Mouse (Mus musculus): ENCODE data around the gene Aars2. TPM values are rescaled to one million over a fixed set of nuclear protein-coding genes. Genes with fewer than 3 reads are reported as not detected.
A peak's percentile ranks its signal among the peaks of the same experiment; 100 is the strongest.

Aars2 gene
- polyA plus RNA-seq (2015; fragmentation: Nextera tagmentation; extraction: Ambion mirVana), result 21.7 and 24.6 TPM in 2 replicates

DNA sequence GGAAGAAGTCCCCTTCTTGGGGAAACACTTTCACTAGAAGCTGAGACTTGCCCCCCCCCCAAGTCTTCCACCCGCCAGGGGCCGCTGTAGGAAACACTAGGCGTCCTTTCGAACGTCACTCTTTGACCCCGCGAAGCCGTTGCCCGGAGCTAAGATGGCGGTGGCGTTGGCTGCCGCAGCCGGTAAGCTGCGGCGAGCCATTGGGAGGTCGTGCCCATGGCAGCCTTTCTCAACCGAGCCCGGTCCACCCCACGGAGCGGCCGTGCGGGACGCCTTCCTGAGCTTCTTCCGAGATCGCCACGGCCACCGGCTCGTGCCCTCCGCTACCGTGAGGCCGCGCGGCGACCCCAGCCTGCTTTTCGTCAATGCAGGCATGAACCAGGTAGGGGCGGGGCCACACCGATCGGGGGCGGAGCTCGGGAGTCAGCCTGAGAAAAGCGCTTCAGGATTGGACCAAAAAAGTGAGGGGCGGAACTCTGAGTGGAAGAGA is at the start of gene Aars2:
Aars2 (plus strand) TSS at position 142 of the 490 bp plus-strand sequence.
- no peaks in the 10 kb centered on the region for H3K9me3 ChIP-seq (replicated peaks)
- peak; percentile 94 for ATAC-seq (replicated peaks; ENCODE audit: low FRiP score)
- peak within 1 kb of the TSS; percentile 87 for H3K27ac ChIP-seq
- under 1% methylated on average over 42 of the region's 42 CpGs for WGBS
- H3K27me3 ChIP-seq, result no peaks in the 10 kb centered on the region
- peaks cover 28% of the 10 kb centered on the region for H3K36me3 ChIP-seq
- H3K4me3 ChIP-seq (replicated peaks), result peak within 1 kb of the TSS; percentile 82
- peaks cover 15% of the 10 kb centered on the region for H3K4me1 ChIP-seq
- H3K4me2 ChIP-seq, result peak within 1 kb of the TSS; percentile 58
- peak within 1 kb of the TSS; percentile 65 for H3K9ac ChIP-seq

DNA sequence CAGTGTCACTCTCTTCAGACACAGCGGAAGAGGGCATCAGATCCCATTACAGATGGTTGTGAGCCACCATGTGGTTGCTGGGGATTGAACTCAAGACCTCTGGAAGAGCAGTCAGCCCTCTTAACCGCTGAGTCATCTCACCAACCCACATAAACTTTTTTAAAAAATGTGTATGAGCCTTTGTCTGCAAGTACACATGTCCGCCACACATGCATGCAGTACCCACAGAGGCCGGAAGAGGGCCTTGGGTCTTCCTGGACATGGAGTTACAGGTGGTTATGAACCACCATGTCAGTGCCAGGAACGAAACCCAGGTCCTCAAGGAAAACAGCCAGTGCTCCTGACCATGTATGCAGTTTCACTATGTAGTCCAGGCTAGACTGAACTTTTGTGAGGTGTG is 49.2 kb upstream of the Aars2 start:
- ATAC-seq (replicated peaks; ENCODE audit: low FRiP score), result no peak
- WGBS, result 93% methylated on average over 5 of the region's 5 CpGs
- H3K27ac ChIP-seq, result no peak overlapping the region
- H3K4me2 ChIP-seq, result no peak overlapping the region
- H3K4me1 ChIP-seq, result no peaks in the 10 kb centered on the region
- no peak overlapping the region for H3K4me3 ChIP-seq (replicated peaks)
- no peak overlapping the region for H3K9ac ChIP-seq
- no peaks in the 10 kb centered on the region for H3K27me3 ChIP-seq
- H3K9me3 ChIP-seq (replicated peaks), result no peaks in the 10 kb centered on the region
- H3K36me3 ChIP-seq, result no peaks in the 10 kb centered on the region

DNA sequence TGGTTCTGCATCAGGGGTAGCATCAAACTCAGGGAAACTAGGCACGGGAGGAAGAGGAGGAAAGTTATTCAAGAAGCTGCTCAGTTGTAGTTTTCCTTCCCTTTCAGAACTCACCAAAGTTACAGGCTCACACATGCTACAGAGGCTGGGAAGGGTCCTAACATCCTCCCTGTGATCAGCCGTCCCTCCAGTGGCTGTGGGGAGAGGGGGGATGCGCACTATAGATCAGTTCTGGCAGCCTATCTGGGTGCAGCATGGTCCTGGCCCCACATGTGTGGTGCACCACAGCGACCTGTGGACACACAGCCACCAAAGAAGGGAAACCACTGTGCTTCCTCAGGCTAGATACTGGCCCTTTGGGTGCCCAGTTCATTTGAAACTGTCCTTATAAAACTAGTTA is 48.1 kb upstream of the Aars2 start:
- no peak for ATAC-seq (replicated peaks; ENCODE audit: low FRiP score)
- no peaks in the 10 kb centered on the region for H3K4me1 ChIP-seq
- no peaks in the 10 kb centered on the region for H3K36me3 ChIP-seq
- H3K4me2 ChIP-seq, result no peak overlapping the region
- H3K27me3 ChIP-seq, result no peaks in the 10 kb centered on the region
- no peak overlapping the region for H3K9ac ChIP-seq
- H3K9me3 ChIP-seq (replicated peaks), result no peaks in the 10 kb centered on the region
- WGBS, result 77% methylated on average over 4 of the region's 4 CpGs
- H3K4me3 ChIP-seq (replicated peaks), result no peak overlapping the region
- H3K27ac ChIP-seq, result no peak overlapping the region

DNA sequence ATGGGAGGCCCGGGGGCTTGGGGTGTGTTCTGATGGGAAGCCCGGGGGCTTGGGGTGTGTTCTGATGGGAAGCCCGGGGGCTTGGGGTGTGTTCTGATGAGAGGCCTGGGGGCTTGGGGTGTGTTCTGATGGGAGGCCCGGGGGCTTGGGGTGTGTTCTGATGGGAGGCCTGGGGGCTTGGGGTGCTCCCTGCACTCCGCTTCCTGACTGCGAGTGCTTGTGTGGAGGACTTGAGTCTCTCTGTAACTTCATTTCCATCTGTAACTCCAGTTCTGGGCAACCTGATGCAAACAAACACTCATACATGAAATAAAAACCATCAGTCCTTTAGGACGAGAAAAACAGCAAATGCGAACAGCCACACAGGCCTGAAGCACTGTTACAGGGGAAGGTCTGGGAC is 47.6 kb upstream of the Aars2 start:
- no peak overlapping the region for H3K9ac ChIP-seq
- 90% methylated on average over 8 of the region's 8 CpGs for WGBS
- no peaks in the 10 kb centered on the region for H3K9me3 ChIP-seq (replicated peaks)
- no peaks in the 10 kb centered on the region for H3K27me3 ChIP-seq
- H3K4me2 ChIP-seq, result no peak overlapping the region
- H3K4me1 ChIP-seq, result no peaks in the 10 kb centered on the region
- H3K27ac ChIP-seq, result no peak overlapping the region
- no peak for ATAC-seq (replicated peaks; ENCODE audit: low FRiP score)
- H3K4me3 ChIP-seq (replicated peaks), result no peak overlapping the region
- no peaks in the 10 kb centered on the region for H3K36me3 ChIP-seq

DNA sequence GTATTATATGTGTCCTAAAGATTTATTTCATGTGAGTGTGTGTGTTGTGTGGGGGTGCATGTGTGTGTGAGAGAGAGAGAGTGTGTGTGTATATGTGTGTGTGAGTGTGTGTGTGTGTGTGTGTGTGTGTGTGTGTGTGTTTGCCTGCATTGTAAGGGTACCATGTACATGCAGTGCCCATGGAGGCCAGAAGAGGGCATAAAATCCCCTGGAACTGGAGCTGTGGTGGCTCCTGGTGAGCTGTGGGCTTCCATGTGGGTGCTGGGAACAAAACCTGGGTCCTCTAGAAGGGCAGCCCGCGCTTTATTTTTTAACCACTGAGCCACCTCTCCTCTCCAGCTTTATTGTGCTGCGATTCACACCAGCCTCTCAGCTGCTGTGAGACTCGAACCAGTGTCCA is 44.1 kb upstream of the Aars2 start:
- no peak for ATAC-seq (replicated peaks; ENCODE audit: low FRiP score)
- WGBS, result 91% methylated on average over 4 of the region's 4 CpGs
- Histone ChIP-seq H3K9me3 (replicated peaks) (peaks cover 5% of the 10 kb centered on the region; the same call in 1 of the 2 replicates), H3K36me3 (no peaks in the 10 kb centered on the region), H3K4me3 (replicated peaks) (no peak overlapping the region), H3K27ac (no peak overlapping the region), H3K9ac (no peak overlapping the region), H3K4me2 (no peak overlapping the region), H3K4me1 (no peaks in the 10 kb centered on the region), H3K27me3 (no peaks in the 10 kb centered on the region)

DNA sequence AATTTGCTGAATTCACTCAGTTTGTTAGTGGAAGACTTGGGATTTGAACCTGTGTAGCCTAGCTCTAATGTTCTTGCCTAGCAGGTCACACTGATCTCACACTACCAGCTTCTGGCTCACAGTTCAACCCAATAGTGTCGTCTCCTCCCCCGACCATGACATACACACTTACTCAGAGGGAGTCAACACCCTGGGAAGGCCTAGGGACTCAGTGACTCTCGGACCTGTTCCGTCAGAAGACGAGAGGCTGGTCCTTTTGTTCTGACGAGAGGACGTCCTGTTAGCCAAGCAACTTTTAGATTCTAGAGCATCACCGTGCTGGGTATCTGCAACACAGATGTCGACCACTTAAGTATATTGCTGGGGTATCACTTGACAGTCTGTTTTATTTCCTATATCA is 42.4 kb upstream of the Aars2 start:
- Histone ChIP-seq H3K27me3 (no peaks in the 10 kb centered on the region), H3K9ac (no peak overlapping the region), H3K4me1 (no peaks in the 10 kb centered on the region), H3K4me2 (no peak overlapping the region), H3K4me3 (replicated peaks) (no peak overlapping the region), H3K36me3 (no peaks in the 10 kb centered on the region), H3K27ac (no peak overlapping the region), H3K9me3 (replicated peaks) (peaks cover 5% of the 10 kb centered on the region; the same call in 1 of the 2 replicates)
- no peak for ATAC-seq (replicated peaks; ENCODE audit: low FRiP score)
- 86% methylated on average over 9 of the region's 9 CpGs for WGBS

DNA sequence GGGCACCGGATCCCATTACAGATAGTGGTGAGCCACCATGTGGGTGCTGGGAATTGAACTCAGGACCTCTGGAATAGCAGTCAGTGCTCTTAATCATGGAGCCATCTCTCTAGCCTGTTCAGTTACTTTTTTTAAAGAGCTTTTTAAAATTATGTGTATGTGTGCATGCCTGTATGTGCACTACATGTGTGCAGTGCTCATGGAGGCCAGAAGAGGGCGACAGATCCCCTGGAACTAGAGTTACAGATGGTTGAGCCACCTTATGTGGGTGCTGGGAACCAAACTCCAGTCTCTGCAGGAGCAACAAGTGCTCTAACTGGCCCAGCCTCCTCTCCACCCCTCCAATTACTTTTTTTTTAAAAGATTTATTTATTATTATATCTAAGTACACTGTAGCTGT is 39.9 kb upstream of the Aars2 start:
- Histone ChIP-seq H3K4me1 (no peaks in the 10 kb centered on the region), H3K27me3 (no peaks in the 10 kb centered on the region), H3K36me3 (no peaks in the 10 kb centered on the region), H3K4me3 (replicated peaks) (no peak overlapping the region), H3K9ac (no peak overlapping the region), H3K27ac (no peak overlapping the region), H3K9me3 (replicated peaks) (peaks cover 5% of the 10 kb centered on the region; the same call in 1 of the 2 replicates), H3K4me2 (no peak overlapping the region)
- 63% methylated on average over 2 of the region's 2 CpGs for WGBS
- ATAC-seq (replicated peaks; ENCODE audit: low FRiP score), result no peak

DNA sequence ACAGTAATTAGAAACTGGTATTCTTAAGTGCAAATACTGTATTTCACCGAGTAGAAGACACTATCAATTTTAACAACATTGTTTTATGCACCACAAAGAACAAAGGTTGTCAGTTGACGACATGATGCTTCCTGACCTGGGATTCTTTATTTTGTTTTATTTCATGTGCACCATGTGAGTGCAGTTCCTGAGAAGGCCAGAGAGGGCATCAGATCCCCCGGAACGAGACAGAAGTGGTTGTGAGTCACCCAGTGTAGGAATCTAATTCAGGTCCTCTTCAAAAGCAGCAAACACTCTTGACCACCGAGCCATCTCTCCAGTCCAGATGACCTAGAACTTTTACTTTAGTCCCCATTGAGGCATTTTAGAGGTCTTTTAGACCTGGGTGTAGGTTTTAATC is 38.3 kb upstream of the Aars2 start:
- Histone ChIP-seq H3K36me3 (no peaks in the 10 kb centered on the region), H3K27me3 (no peaks in the 10 kb centered on the region), H3K27ac (no peak overlapping the region), H3K9ac (no peak overlapping the region), H3K9me3 (replicated peaks) (peaks cover 5% of the 10 kb centered on the region; the same call in 1 of the 2 replicates), H3K4me3 (replicated peaks) (no peak overlapping the region), H3K4me1 (no peaks in the 10 kb centered on the region), H3K4me2 (no peak overlapping the region)
- WGBS, result 81% methylated on average over 5 of the region's 5 CpGs
- ATAC-seq (replicated peaks; ENCODE audit: low FRiP score), result no peak

DNA sequence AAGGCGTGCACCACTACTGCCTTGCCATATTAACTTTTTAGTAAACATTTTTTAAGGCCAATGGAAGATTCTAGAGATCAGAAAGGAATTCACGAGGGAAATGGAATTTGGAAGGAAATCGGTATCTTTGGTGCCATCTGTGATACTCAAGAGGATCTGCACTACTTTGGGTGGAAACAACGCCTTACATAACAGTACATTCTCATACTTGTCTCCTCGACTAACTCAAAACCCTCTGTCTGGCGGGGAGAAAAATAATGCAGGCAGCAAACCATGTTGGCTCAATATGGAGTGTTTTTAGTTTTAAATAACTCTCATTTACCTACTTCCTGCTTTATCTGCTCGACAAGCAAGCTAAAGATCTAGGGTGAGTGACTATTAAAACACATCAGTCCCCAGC is 35.9 kb upstream of the Aars2 start:
- Histone ChIP-seq H3K36me3 (no peaks in the 10 kb centered on the region), H3K27me3 (peaks cover 16% of the 10 kb centered on the region), H3K27ac (no peak overlapping the region), H3K4me3 (replicated peaks) (no peak overlapping the region), H3K4me2 (no peak overlapping the region), H3K4me1 (peaks cover 7% of the 10 kb centered on the region), H3K9me3 (replicated peaks) (peaks cover 5% of the 10 kb centered on the region; the same call in 1 of the 2 replicates), H3K9ac (no peak overlapping the region)
- WGBS, result 88% methylated on average over 7 of the region's 7 CpGs
- ATAC-seq (replicated peaks; ENCODE audit: low FRiP score), result no peak

DNA sequence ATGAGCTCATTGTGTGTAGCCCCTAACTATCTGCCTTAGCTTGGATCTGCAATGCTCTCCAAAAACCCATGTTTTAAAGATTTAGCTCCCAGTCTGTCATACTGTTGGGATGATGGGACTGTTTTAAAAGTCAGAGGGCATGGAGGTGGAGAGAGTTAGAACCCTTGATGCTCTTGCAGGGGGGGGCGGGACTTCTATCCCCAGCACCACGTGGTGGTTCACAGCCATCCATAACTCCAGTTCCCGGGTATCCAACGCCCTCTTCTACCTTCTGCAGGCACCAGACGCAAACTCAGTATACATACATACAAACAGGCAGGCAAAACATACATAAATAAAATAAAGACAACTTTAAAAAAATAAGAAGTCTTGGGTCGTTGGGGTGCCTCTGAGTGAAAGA is 33.0 kb upstream of the Aars2 start:
- Histone ChIP-seq H3K27me3 (peaks cover 34% of the 10 kb centered on the region), H3K4me2 (no peak overlapping the region), H3K9ac (no peak overlapping the region), H3K36me3 (no peaks in the 10 kb centered on the region), H3K9me3 (replicated peaks) (no peaks in the 10 kb centered on the region), H3K4me1 (peaks cover 7% of the 10 kb centered on the region), H3K4me3 (replicated peaks) (no peak overlapping the region), H3K27ac (no peak overlapping the region)
- ATAC-seq (replicated peaks; ENCODE audit: low FRiP score), result no peak
- WGBS, result 72% methylated on average over 6 of the region's 6 CpGs

DNA sequence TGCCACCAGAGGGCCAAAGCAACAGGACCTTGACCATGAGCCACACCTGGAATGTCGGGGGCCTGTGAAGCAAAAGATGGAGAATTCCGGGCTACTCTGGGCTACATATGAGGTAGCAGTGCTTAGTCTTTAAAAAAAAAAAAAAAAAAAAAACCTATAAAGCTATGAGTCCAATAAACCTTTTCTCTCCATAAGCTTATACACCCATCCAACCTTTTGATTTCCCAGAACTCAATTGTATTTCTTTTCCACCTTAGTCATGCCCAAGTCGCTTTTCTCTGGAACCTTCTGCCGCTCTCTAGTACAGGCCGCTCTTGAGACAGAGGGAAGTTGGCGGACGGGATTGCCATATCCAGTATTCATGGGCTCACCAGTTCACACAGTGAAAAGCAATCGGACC is 32.5 kb upstream of the Aars2 start:
- H3K36me3 ChIP-seq, result no peaks in the 10 kb centered on the region
- no peak overlapping the region for H3K27ac ChIP-seq
- ATAC-seq (replicated peaks; ENCODE audit: low FRiP score), result 0 out of 2 replicates have a peak, but pooled peaks have one; percentile 27

DNA sequence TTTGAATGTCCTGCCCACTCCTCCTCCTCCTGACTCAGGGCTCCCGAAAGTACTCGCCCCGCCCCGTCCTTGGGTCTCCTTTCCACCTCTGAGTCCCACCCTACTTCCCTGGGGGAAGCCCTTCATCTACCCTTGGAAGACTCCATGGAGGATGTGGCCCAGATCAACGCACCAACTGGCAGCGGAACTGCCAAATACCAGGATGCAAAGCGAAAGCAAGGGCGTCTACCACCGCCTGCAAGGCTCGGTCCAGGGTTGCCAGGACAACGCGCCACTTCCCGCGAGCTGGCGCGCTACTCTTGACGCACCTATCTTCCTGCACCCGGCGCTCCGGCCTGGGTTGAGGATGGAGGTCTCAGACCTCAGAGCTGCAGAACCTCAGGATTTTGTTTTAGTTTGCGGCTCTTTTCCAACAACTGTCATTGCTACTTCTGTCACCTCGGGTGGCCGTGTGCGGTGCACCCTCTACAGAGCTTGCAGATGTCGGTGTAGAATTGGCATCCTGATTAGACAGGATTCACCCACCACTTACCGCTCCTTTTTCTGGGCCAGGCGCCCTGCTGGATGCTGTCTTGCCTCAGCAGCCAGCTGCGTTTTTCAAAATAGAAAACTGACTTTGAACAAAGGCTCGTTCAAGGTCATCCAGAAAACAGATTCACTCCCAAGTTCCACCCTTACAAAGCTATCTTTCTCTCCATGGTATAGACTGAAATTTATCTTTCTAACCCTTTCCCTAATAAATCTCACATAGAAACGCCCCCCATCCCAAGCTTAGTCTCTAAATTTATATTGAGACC is 31.8 kb upstream of the Aars2 start, which contains the start of gene Spats1:
Spats1 (minus strand) TSS at position 747 of the 797 bp plus-strand sequence.
- peak; percentile 43; the same call in 1 of the 2 replicates for ATAC-seq (replicated peaks; ENCODE audit: low FRiP score)
- WGBS, result 5% methylated on average over 30 of the region's 30 CpGs

More for the DNA sequence above, 32.5 kb upstream of the Aars2 start:
- WGBS, result 67% methylated on average over 8 of the region's 8 CpGs
- H3K9ac ChIP-seq, result no peak overlapping the region
- H3K4me2 ChIP-seq, result peak overlapping the region; percentile 75
- H3K4me3 ChIP-seq (replicated peaks), result peak overlapping the region; percentile 47
- H3K4me1 ChIP-seq, result peaks cover 7% of the 10 kb centered on the region
- peaks cover 34% of the 10 kb centered on the region for H3K27me3 ChIP-seq
- no peaks in the 10 kb centered on the region for H3K9me3 ChIP-seq (replicated peaks)

More for the DNA sequence above, 31.8 kb upstream of the Aars2 start, which contains the start of gene Spats1:
- Histone ChIP-seq H3K9ac (no peak within 1 kb of the TSS), H3K4me2 (peak within 1 kb of the TSS; percentile 75), H3K36me3 (no peaks in the 10 kb centered on the region), H3K4me1 (peaks cover 7% of the 10 kb centered on the region), H3K27me3 (peaks cover 34% of the 10 kb centered on the region), H3K27ac (no peak within 1 kb of the TSS), H3K9me3 (replicated peaks) (no peaks in the 10 kb centered on the region), H3K4me3 (replicated peaks) (peak within 1 kb of the TSS; percentile 47)
